Mouse (Mus musculus) heart, adult 2 months (tissue): Measurements from ENCODE around the gene Sobp. TPM values are rescaled to one million over a fixed set of nuclear protein-coding genes. Genes with fewer than 3 reads are reported as not detected.

ENCODE experiments used
- DNase-seq, 2 experiments: peaks; one replicate each; pipeline ENCODE4 v3.0.0; 2021
- H3K27ac ChIP-seq: fragments of 200-600 bp; 2 replicates; pipeline ENCODE4 v1.8.1; 2022
- H3K27me3 ChIP-seq: fragments of 200-500 bp; 2 replicates; pipeline ENCODE4 v1.6.1; 2012; ENCODE audit warnings: mild to moderate bottlenecking, low read length, inconsistent platforms, mixed read lengths; ENCODE audit not compliant: control insufficient read depth, insufficient read depth
- H3K36me3 ChIP-seq: fragments of 200-500 bp; 2 replicates; pipeline ENCODE4 v1.6.1; 2012; ENCODE audit warnings: low read length, inconsistent platforms; ENCODE audit not compliant: control insufficient read depth, insufficient read depth
- H3K4me1 ChIP-seq: fragments of 200-500 bp; 2 replicates; pipeline ENCODE4 v1.6.1; 2011; ENCODE audit warnings: low read length; ENCODE audit not compliant: control insufficient read depth, insufficient read depth
- H3K4me3 ChIP-seq: fragments of 200-600 bp; 2 replicates; pipeline ENCODE4 v1.8.1; 2022
- H3K79me2 ChIP-seq: fragments of 200-500 bp; replicated peaks from 2 replicates; pipeline ENCODE4 v1.6.1; 2012; ENCODE audit warnings: mild to moderate bottlenecking, inconsistent platforms, low read length, moderate library complexity, mixed read lengths; ENCODE audit not compliant: control insufficient read depth, insufficient read depth
- H3K9ac ChIP-seq: fragments of 200-500 bp; 2 replicates; pipeline ENCODE4 v1.6.1; 2012; ENCODE audit warnings: low read depth, mild to moderate bottlenecking, control low read depth, inconsistent platforms, low read length, mixed read lengths
- CTCF ChIP-seq: fragments of 200-600 bp; IDR thresholded peaks from 2 replicates; pipeline ENCODE4 v1.8.1; 2022; ENCODE audit warnings: antibody characterized with exemption, mild to moderate bottlenecking, moderate library complexity
- EP300 ChIP-seq: fragments of 200-500 bp; IDR thresholded peaks from 2 replicates; pipeline ENCODE4 v1.6.1; 2011; ENCODE audit warnings: low read depth, low read length, control low read depth; ENCODE audit not compliant: insufficient read depth
- POLR2A ChIP-seq: fragments of 200-500 bp; IDR thresholded peaks from 2 replicates; pipeline ENCODE4 v1.6.1; 2011; ENCODE audit warnings: mild to moderate bottlenecking, low read depth, low read length, control low read depth; ENCODE audit not compliant: insufficient read depth
- WGBS: fragments of 180-500 bp; shearing (Covaris S2); methylation state at CpG from one replicate; pipeline ENCODE4 v1.1.7; 2018; 5-methylcytosine and 5-hydroxymethylcytosine counted together
- intact Hi-C: fragments of 180-260 bp; cut with DNase I; formaldehyde crosslinking; loops from one replicate; pipeline ENCODE4 v1.15.1; 2025
- polyA plus RNA-seq: library from polyadenylated mRNA; depleted of rRNA; stranded (reverse); fragments of >200 nt; gene quantifications from 2 replicates; pipeline ENCODE4 v1.2.3, GENCODE M21; 2012
- total RNA-seq, 2 experiments: library from RNA; stranded (reverse); gene quantifications; 2 replicates each; pipeline ENCODE4 v1.2.3; 2021

Gene Sobp
- total and polyA plus RNA-seq, 3 experiments, result 5.1 to 16.7 (median 16.5) TPM

DNA sequence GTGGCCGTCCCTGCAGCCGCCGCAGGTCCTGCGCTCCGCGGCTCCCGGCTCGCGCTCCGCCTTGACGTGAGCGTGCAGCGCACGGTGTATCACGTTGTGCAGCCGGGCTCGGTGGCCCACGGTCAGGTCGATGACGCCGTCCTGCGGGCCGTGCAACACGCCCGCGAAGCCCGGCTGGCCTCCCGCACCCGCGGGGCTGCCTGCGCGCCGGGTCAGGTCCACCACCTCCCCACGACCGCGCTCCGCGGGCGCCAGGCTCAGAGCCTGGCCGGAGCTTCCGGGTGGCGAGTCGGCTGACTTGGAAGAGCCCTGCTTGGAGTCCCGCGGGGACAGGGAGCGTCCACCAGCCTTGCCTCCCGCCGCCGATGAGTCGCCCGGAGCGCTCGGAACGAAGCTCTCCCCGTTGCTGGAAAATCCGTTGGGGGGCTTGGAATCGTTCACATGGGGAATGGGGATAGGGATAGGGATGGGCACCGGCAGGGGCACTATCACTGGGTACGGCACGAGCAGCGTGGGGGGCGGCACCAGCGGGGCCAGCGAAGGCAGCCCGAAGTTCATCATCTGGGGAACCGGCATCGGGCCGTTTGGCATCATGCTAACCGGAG lies 152.7 kb downstream of the Sobp start:
- Histone ChIP-seq H3K9ac (peak overlapping the region; percentile 67), H3K36me3 (no peaks in the 10 kb centered on the region), H3K27ac (no peak overlapping the region), H3K27me3 (peaks cover 2% of the 10 kb centered on the region; the same call in 1 of the 2 replicates), H3K4me1 (no peaks in the 10 kb centered on the region), H3K79me2 (no peaks in the 10 kb centered on the region), H3K4me3 (peak overlapping the region; percentile 52)
- peak; percentile 62 to 73 for DNase-seq
- intact Hi-C loops, result no loop called here
- no peak for TF ChIP-seq EP300
- TF ChIP-seq POLR2A, result no peak
- no peak for TF ChIP-seq CTCF
- 2% methylated on average over 69 of the region's 69 CpGs for WGBS

GRCm38 (mm10) chr10:43021017-43021416 lies 153.3 kb downstream of the Sobp start:
- H3K27me3 ChIP-seq, result peaks cover 2% of the 10 kb centered on the region; the same call in 1 of the 2 replicates
- no peak overlapping the region for H3K27ac ChIP-seq
- intact Hi-C loops, result no loop called here
- TF ChIP-seq CTCF (no peak), EP300 (no peak), POLR2A (no peak)
- peak overlapping the region; percentile 52; the same call in 1 of the 2 replicates for H3K4me3 ChIP-seq
- H3K9ac ChIP-seq, result peak overlapping the region; percentile 67
- DNase-seq, result no peak
- no peaks in the 10 kb centered on the region for H3K36me3 ChIP-seq
- H3K4me1 ChIP-seq, result no peaks in the 10 kb centered on the region
- no peaks in the 10 kb centered on the region for H3K79me2 ChIP-seq
- WGBS, result 13% methylated on average over 35 of the region's 35 CpGs

GRCm38 (mm10) chr10:43014782-43015181 lies 159.5 kb downstream of the Sobp start:
- Histone ChIP-seq H3K27me3 (no peaks in the 10 kb centered on the region), H3K27ac (peak overlapping the region; percentile 79), H3K4me3 (no peak overlapping the region), H3K36me3 (no peaks in the 10 kb centered on the region; the same call in 1 of the 2 replicates), H3K79me2 (no peaks in the 10 kb centered on the region), H3K9ac (no peak overlapping the region), H3K4me1 (no peaks in the 10 kb centered on the region)
- DNase-seq, result peak in 1 of 2 experiments; percentile 40
- intact Hi-C loops, result no loop called here
- 59% methylated on average over 5 of the region's 5 CpGs for WGBS
- TF ChIP-seq CTCF (no peak), EP300 (0 out of 2 replicates have a peak, but pooled peaks have one; percentile 46)

- no peaks in the 10 kb centered on the region for H3K79me2 ChIP-seq
- no peak overlapping the region for H3K9ac ChIP-seq
- DNase-seq, result no peak
- no peaks in the 10 kb centered on the region for H3K27me3 ChIP-seq
- intact Hi-C loops, result no loop called here
- peak overlapping the region; percentile 33 for H3K27ac ChIP-seq
- TF ChIP-seq CTCF (no peak), EP300 (no peak), POLR2A (no peak)
- H3K36me3 ChIP-seq, result no peaks in the 10 kb centered on the region; the same call in 1 of the 2 replicates
- no peaks in the 10 kb centered on the region for H3K4me1 ChIP-seq
- no peak overlapping the region for H3K4me3 ChIP-seq
- 82% methylated on average over 4 of the region's 4 CpGs for WGBS
Measured at GRCm38 (mm10) chr10:43014358-43014757, 160.0 kb downstream of the Sobp start.

GRCm38 (mm10) chr10:43008116-43008515 lies 166.2 kb downstream of the Sobp start:
- WGBS, result 57% methylated on average over 11 of the region's 11 CpGs
- Histone ChIP-seq H3K36me3 (no peaks in the 10 kb centered on the region; the same call in none of the 2 replicates), H3K9ac (no peak overlapping the region), H3K4me3 (no peak overlapping the region), H3K79me2 (no peaks in the 10 kb centered on the region), H3K27ac (peak overlapping the region; percentile 68), H3K4me1 (no peaks in the 10 kb centered on the region; the same call in 1 of the 2 replicates), H3K27me3 (no peaks in the 10 kb centered on the region)
- TF ChIP-seq CTCF (no peak), EP300 (peak; percentile 70; the same call in 1 of the 2 replicates), POLR2A (no peak)
- DNase-seq, result peak in 1 of 2 experiments; percentile 68
- intact Hi-C loops, result loop anchor here (5.0 kb wide), 1 partner anchor 164 kb away; the partner anchor contains the start of genes 9030612E09Rik and Sobp

DNA sequence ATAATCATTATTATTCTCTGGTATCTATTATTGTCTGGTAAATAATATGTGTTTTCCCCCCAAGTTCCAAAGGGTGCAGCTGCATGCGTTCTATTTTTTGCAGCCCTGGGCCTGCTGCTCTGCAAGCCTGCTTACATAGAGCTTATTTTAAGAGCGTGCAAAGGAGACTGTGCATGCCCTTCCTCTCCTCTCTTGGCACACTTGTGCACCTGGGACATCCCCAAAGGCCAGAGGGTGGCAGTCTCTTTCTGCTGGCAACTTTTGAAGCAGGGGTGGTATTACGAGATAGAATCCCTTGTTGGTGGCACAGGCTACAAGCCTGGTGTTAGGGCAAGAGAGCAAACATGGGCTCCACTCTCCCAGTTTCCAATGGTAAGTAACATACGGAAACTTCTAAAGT lies 167.8 kb downstream of the Sobp start:
- H3K27me3 ChIP-seq, result no peaks in the 10 kb centered on the region
- peaks cover 1% of the 10 kb centered on the region; the same call in 1 of the 2 replicates for H3K4me1 ChIP-seq
- no peaks in the 10 kb centered on the region for H3K79me2 ChIP-seq
- TF ChIP-seq EP300, result peak; percentile 78; the same call in 1 of the 2 replicates
- peak; percentile 68 for TF ChIP-seq CTCF
- TF ChIP-seq POLR2A, result no peak
- 63% methylated on average over 4 of the region's 4 CpGs for WGBS
- intact Hi-C loops, result loop anchor here (2.0 to 5.0 kb wide), 3 partner anchors 64 to 366 kb away; partner anchors contain the start of genes 9030612E09Rik and Sobp
- H3K4me3 ChIP-seq, result no peak overlapping the region
- peak overlapping the region; percentile 51 for H3K27ac ChIP-seq
- H3K36me3 ChIP-seq, result no peaks in the 10 kb centered on the region; the same call in none of the 2 replicates
- H3K9ac ChIP-seq, result no peak overlapping the region
- peak in 1 of 2 experiments; percentile 69 for DNase-seq
